Mouse (Mus musculus): ENCODE data around the gene Zfp524.
"Not testable (repeated sequence)": the region's sequence is repeated elsewhere in the genome, so short reads cannot be mapped to it uniquely, and the experiment has no call there.

The Zfp524 gene

DNA sequence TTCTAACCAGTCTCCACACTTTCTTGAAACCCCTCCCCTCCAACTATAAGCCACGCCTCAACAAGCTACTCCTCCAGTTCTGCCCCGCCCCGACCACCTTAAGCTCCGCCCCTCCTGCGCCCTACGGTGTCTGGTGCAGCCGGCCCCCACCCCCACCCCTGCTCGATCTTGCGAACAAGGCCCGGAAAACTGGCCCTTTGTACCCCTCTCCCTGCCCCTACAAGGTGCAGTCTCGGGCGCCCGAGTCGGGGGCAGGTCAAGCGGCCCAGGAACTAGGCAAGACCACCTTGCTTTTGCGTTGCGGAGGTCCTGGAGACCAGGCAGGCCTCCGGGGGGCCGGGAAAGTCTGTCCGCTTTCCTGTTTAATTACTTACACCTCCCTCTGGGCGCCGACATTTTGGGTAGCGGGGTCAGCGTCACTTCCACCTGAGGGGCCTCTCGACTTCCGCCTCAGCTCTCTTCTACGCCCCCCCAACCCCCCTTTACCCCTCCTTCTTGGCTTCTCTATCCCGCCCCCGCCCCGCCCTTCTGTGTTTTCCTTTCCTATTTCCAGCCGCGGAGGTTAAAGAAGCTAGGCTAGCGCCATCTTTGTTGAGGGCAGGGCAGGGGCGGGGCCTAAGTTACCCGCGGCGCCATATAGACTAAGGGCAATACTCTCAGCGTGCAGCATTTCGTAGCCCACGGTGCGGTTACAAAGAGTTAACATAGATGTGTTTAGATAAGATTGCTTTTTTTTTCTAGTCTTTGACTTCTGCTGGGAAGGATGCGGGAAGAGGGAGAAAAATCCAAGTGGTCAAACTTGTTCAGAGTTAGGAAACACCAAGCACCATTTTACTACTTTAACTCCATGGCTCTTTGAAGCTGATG lies at the start of gene Zfp524, which contains the start of gene Fiz1:
TSS of gene Zfp524 (plus strand) at position 165 of the 867 bp plus-strand sequence.
TSS of gene Fiz1 (minus strand) at position 447 of the 867 bp plus-strand sequence.
- peak; percentile 98 to 99 for DNase-seq

DNA sequence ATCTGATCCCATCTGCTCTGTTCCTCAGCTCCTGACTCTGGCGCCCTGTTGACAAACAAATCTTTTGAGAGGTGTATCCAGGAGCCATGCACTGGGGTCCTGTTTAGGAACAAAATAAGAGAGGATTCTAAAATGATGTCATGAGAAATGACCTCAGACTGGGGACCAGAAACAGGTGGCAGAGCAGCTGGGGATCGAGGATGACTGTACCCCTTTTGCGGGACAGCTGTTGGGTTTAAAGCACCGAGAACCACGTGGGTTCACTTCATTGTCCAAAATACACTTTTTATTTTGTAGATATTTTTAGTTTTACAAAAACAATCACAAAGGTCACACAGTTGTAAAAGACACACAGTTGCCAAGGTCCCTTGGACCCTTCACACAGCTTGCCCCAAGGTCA lies 49.2 kb upstream of the Zfp524 start:
- DNase-seq, result no peak

DNA sequence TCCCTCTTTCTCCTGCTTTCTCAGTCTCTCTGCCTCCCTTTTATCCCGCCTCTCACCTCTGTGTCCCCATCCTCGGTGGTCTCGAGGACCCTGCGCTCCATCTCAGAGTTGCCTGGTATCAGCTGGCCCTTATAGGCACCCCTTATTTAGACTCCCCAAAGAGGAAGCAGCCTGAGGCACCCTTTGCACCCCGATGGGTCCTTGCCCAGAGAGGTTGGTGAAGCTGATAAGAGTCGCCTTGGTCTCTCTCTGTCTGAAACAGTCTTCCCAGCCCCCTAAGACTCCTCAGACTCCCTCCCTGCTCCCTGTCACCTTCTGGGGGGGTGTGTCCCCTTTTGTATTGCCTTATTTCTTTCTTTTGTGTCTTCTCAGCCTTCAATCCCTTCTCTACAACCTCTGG lies 43.1 kb upstream of the Zfp524 start, which contains the start of gene Sbk3:
TSS of gene Sbk3 (minus strand) at position 101 of the 400 bp plus-strand sequence.
- DNase-seq, result no peak

DNA sequence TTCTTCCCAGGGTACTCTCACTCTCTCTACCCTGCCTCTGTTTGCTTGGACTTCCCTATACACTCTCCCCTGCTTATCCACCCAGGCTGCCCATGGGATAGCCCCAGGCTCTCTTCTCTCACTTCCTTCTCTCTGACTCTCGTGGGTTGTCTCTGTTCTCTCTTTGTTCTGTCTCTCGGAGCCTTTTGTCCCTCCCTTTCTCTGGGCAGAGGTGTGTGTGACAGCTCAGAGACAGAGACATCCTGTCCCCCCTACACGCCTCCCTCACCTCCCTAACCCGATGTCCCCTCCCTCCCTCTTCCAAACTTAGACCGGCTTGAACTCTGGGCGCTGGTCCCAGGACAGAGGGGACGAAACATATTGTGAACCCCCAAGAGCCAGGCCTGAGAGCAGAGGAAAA lies 42.5 kb upstream of the Zfp524 start:
- DNase-seq, result no peak

DNA sequence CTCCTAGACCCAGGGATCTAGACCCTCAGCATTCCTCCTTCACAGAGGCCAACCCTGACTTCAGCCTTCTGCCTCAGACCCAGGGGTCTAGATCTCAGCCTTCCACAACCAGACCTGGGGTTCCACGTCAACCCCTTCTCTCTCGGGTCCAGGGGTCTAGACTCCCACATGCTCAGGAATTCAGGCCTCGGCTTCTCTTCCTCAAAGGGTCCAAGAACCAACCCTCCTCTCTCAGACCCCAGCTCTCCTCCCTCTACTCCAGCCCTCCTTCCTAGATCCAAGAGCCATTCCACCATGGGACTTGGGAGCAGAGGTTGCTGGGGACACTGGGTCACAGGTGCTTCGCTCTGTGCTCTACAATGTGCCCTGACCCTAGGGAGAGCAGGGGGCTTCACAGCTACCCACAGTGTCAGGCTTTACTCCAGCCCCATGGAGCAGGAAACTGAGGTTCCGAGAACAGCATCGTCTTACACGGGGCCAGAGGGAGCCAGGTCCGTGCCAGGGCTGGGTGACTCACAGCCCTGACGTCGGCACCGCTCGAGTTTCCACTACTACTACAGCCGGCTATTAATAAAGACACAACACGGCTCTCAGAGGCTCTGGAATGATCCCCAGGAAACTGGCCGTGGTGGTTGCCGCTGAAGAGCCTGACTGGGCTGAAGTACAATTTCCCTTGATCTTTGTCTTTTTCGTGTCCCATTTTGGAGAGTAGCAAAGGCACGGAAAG lies 41.7 kb upstream of the Zfp524 start:
- no peak for DNase-seq

DNA sequence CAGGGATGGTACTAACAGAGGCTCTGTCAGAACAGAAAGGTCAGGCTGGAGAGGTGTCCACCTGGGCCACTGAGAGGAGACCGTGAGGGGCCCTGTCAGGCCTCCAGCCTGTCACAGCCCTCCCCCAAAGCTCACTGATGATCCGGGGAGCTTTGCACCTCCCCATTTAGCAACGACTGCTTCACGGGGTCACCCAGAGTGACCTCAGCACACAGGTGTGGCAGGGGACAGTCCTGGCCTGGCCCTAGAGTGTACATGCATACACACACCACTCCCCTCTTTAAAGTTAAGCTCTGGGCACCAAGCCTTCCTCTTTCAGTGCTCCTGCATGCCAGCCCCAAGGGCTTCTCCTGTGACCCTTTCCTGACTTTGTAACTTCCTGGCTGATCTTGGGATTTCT lies 38.8 kb upstream of the Zfp524 start:
- no peak for DNase-seq

DNA sequence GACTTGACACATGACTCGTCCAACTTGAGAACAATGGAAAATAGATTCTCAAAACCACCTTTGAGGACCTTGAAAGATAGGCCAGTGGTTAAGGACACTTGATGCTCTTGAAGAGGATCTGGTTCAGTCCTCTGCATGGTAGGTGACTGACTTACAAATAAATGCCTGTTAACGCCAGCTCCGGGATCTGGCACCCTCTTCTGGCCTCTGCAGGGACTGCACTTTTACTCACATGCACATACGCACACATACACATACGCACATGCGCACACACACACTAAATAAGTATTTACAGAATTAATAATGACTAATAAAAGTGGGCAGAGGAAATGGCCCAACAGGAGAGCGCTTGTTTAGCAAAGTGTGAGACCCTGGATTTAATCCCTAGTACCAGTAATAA lies 37.4 kb upstream of the Zfp524 start:
- peak; percentile 29 to 32 for DNase-seq

DNA sequence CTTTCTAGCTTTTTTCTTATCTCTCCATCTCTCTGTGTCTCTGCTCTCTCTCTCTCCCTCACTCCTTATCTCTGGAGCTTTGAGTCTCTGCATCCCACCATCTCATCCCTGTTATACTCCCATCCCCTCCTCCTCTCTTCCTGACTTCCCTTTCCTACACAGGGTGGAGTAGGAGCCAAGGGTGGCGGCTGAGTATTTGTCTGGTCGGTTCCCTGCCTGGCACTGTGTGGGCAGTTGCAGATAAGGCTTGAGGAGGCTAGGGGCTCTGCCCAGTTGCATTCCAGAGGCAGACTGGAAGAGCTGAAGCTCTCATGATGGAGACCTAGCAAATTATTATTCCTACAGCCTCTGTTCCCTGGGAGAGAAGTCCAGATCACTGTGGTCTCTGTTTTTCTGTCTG lies 26.0 kb upstream of the Zfp524 start:
- DNase-seq, result no peak

DNA sequence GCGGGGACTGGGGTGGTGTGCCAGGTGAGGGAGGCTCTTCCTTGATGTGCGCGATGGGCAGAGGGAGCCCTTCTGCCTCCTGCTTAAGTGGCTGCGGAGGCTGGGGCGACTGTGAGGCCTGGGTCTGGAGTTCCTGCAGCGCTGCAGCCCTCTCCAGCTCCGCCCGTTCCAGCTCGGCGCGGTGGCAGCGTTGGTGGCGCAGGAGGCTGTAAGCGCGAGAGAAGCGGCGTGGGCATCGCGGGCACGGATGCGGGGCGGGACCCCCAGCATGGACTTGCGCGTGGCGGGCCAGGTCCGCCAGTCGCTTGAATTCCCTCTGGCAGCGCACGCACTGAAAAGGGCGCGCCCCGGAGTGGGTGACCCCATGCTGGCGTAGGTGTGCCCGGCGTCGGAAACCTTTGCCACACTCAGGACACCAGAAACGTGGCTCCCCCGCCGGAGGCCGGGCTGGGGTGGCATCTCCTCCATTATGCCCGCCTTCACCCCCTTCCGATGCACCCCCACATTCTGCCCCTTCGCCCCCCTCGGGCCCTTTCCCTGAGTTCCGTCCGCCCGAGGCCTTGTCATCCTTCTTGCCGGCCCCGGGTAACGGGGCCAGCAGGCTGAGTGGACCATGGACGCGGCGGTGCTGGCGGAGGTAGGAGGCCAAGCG lies 20.7 kb upstream of the Zfp524 start:
- DNase-seq, result no peak

DNA sequence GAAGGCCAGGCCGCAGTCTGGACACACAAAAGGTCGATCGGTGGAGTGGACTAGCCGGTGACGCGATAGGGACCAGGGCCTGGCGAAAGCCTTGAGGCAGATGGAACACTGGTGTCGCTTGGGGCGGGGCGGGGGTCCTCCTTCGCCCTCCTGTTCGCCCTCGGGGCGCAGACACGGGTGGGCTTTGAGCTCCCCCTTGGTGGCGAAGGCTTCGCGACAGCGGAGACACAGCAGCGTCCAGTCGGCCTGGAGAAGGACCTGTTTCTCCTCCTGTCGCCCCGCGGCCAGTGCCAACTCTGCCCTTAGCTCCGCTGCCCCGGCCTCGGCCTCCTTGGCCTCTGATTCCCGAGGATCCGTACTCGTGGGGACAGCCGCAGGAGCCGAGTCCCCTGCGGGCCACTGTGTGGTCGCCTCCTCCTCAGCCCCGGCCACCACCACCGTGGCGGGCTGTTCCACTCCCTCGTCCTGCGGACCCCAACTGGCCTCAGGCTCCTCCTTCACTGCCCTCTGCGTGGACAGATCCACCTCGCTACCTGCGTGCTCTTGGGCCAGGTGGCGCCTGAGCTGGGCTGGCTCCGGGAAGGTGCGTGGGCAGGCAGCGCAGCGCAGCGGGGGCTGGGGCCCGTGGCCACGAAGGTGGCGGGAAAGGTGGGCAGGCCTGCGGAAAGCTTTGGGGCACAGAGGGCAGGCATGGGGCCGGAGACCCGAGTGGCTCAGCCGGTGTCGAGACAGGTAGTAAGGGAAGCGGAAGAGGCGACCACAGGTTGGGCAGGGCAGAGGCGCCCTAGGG lies 20.0 kb upstream of the Zfp524 start:
- no peak for DNase-seq

DNA sequence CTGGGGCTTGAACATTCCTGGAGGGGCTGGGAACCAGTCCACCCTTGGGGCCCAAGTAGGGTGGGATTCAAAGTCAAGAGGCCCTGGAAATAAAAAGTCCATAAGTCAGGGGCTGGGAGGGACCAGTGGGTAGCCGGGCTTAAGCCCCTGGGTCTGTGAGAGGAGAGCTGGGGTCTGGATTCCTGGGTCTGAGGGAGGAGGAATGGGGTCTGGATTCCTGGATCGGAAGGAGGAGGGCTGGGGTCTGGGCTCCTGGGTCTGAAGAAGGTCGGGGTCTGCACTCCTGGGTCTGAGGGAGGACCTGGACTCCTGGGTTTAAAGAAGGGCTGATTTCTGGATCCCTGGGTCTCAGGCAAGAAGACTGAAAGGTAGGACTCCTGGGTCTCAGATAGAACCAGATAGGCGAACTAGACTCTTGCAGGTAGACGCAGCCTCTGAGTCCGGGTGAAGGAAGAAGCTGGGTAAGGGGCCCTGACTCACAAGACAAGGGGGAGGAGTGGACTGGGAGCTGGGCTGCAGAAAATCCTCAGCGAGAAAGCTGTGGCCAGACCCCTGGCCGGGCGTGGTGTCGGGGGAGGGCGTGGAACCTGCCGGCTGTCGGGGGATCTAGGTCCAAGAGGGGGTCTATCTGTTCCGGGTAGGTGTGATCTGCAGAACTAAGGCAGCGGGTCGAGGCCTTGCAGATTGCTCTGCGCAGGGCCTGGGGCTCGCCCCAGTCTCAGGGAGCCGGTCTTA lies 18.8 kb upstream of the Zfp524 start:
- DNase-seq, result no peak

DNA sequence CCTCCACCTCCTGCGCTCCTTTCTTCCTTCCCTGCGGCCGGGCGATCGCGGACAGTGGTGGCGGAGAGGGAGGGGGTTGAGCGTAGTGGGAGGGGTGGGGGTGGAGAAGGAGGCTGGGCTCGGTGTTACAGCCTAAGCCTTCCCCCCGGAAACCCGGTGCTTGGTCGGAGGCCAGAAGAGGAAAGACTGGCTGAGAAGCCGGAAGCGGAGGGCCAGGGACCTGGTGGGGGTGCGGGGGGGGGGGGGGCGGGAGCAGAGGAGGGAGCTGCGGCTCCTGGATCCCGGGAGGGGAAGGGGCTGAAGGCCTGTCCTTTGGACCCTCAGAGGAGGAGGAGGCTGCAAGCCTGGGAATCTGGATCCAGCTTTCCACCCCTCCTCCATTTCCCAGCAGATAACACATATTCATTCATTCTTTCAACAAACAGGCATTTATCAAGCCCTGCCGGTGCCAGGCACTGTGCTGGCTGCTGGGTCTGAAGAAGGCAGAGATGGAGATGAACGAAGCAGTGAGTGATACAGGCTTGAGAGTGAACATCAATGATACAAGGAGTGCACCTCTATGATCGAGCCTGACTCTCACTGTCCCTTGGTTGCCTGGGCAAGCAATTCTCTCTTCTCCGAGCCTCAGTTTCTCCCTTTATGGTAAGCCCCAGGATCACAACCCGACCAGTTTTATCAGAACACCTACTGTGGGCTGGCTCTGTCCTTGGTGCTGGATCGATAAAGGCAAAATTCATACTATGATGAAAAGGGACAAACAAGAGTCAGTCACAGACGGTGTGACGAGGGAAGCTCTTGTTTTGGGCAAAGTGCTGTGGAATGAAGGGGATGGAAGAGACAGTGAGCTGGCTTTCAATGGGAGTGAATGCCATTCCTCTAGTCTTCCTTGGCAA lies 18.0 kb upstream of the Zfp524 start, which contains the start of gene Zfp579:
TSS of gene Zfp579 (minus strand) at position 156 of the 893 bp plus-strand sequence.
- peak; percentile 84 to 85 for DNase-seq

DNA sequence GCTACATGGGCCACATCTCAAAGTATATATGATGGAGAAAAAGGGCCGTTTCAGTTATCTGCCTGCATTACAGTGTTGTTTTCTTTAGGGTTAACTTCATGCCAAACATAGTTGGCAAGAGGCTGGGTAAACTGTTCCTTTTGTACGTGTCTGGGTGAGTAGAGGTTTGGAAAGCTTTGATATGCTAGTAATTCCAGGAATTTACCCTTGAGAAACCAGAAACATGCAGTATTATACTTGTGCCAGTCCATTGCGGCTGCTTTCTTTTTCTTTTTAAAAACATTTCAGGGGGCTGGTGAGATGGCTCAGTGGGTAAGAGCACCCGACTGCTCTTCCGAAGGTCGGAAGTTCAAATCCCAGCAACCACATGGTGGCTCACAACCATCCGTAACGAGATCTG lies 17.3 kb upstream of the Zfp524 start:
- no peak for DNase-seq

DNA sequence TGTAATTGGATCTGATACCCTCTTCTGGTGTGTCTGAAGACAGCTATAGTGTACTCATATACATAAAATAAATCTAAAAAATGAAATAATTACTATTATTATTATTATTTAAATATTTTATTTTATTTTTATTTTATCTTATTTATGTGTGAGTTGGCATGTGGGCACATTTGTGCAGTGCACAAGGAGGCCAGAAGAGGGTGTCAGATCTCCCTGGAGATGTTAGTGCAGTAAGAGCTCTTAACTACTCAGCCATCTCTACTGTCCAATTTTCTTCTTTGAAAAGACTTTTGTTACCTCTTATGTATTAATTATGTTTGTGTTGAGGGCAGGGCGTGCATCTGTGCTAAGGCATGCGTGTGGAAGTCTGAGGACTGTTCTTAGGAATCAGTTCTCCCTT lies 14.3 kb upstream of the Zfp524 start:
- DNase-seq, result peak; percentile 54 to 62

DNA sequence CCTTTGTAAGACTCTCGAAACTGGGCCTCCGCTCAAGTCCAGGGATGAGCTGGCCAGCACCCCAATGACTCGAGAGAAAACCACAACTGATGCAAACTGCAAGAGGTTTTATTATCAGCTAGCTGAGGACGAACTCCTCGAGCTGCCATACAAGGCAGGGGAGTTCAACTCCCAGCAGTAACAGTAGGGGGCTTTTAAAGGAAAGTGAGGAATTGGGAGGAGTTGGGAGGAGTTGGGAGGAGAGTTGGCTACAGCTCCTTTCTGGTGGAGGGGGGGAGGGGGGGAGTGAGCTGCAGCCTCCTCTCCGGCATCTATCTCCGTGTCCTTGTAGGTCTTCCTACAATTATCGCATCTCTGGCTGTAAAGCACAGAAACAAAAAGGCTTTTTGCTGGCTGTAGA lies 11.3 kb upstream of the Zfp524 start:
- DNase-seq, result not testable (repeated sequence)

DNA sequence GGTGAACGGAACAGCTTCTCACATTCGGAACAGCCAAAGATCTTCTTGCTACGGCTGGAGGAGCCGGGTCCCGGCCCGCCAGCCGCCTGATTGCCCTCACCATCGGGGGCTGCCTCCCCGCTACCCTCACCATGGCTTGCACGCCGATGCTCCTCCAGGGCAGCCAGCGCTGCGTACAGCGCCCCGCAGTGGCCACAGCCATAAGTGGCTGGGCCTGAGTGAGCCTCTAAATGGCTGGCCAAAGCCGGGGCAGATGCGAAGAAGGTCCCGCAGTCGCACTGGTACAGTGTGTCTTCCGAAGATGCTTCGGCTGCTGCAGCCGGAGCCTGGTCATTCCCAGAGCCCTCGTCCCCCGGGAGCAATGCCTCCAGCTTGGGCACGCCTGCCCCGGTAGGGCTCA lies 6.0 kb upstream of the Zfp524 start:
- DNase-seq, result no peak

DNA sequence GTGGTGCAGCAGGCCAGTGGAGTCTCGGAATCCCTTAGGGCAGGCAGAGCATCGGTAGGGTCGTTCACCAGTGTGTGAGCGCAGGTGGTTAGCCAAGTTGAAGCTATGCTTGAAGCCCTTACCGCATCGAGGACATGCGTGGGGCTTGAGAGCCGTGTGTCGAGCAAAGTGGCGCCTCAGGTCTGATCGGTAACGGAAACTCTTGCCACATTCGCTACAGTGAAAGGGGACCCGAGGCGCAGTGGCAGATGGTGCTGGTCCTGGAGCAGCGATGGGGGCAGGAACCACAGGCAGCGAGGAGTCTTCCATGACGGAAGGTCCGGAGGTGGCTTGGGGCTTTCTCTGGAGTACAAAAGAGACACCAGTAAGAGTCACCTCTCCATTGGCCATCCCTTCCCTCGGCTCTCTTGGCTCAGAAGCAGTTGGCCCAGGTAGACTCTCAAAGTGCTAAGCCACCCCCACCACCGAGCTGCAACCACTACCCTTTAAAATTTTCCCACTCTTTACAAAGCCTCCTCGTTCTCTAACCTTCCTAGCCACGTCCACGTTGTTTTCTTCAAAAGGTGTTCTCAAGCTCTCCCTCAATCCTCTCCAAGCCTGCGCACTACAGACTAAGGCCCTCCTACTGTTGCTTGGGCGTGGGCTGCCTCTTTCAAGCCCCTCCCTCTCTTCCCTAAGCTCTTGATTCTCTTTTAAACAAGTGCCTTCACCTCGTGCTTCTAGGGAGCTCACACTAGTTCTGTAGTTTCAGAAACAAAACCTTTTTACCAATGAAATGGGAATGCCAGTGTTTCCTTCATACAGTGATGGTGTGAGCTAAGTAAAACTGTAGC lies 1.3 kb upstream of the Zfp524 start:
- no peak for DNase-seq

DNA sequence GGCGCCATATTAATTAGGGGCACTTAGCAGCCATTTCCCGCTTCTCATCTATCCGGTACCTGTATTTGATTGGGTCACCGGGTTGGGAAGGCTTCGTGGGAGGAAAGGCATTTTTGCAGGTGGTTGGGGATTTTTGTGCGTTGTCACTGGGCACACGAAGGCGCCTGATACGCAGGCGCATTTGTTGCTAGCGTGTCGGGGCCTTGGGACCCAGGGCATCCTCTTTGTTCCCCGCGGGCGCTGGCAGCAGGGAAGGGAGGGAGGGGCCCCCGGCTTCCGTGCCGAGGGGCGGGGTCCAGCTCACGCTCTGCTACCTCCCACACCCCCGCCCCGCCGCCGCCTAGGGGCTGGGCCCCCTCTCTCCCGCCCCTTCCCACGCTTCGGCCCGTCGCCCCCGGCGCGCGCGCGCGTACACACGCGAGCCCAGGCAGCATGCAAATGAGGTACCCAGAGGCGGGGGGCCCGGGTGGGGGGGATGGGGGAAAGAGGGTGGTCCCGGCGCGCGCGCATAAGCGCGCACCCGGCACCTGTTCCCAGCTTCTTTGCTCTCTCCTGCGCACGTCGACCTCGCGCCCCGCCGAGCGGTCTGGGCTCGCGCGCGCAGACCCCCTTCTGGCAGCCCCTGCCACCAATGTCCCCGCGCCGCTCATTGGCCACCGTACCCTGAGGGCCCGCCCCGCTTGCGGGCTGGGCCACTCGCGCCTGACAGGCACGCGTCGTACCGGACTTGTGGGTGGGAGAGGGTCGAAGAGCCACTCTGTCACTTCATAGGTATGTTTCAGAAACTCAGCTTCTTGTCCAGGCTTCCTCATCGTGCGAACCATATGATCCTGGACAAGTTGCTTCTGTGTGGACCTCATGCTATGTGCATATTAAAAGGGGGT lies 1.1 kb downstream of the Zfp524 start, which contains the start of gene Gm44973:
TSS of gene Gm44973 (plus strand) at position 379 of the 884 bp plus-strand sequence.
- DNase-seq, result peak; percentile 85

DNA sequence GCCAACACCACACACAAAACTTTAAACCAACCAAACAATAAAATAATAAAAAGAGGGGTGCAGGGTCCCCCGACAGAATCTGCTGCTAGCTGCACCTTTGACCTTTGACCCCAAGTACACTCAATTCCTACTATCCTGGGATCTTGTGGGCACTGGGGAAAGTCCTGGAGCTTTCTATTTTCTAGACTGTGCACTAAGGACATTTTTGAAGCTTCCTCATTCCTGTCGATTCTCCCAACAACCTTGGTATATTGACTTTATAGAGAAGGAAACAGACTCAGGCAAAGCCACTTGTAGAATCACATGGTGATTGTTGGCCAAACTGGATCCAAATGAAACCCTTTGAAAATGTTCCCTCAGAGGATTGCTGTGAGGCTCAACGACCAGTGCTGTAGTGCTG lies 1.8 kb downstream of the Zfp524 start:
- no peak for DNase-seq
